Mouse (Mus musculus) neural tube, embryonic 15.5 days (tissue): ENCODE data around the gene Rbm3. TPM values are rescaled to one million over a fixed set of nuclear protein-coding genes. Genes with fewer than 3 reads are reported as not detected.
"Not testable (repeated sequence)": the region's sequence is repeated elsewhere in the genome, so short reads cannot be mapped to it uniquely, and the experiment has no call there.

Experiments used
- ATAC-seq: fragments of 200-750 bp; cut with Nextera tagmentation; 2 replicates; pipeline ENCODE4 v1.8.0; 2017; ENCODE audit warnings: mild to moderate bottlenecking, moderate TSS enrichment, moderate library complexity; ENCODE audit not compliant: low FRiP score
- H3K27ac ChIP-seq: fragments of 300-500 bp; sonication (generic); replicated peaks from 2 replicates; pipeline ENCODE4 v1.5.1; 2015; ENCODE audit warnings: mild to moderate bottlenecking, inconsistent platforms
- H3K27me3 ChIP-seq: fragments of 300-500 bp; sonication (generic); replicated peaks from 2 replicates; pipeline ENCODE4 v1.6.1; 2015; ENCODE audit warnings: inconsistent platforms
- H3K36me3 ChIP-seq: fragments of 300-500 bp; sonication (generic); 2 replicates; pipeline ENCODE4 v1.6.1; 2015; ENCODE audit warnings: inconsistent platforms
- H3K4me1 ChIP-seq: fragments of 300-500 bp; sonication (generic); 2 replicates; pipeline ENCODE4 v1.6.1; 2015; ENCODE audit warnings: inconsistent platforms
- H3K4me2 ChIP-seq: fragments of 300-500 bp; sonication (generic); 2 replicates; pipeline ENCODE4 v1.6.1; 2015; ENCODE audit warnings: inconsistent platforms, mild to moderate bottlenecking, moderate library complexity
- H3K4me3 ChIP-seq: fragments of 300-500 bp; sonication (generic); replicated peaks from 2 replicates; pipeline ENCODE4 v1.5.1; 2015; ENCODE audit warnings: mild to moderate bottlenecking, inconsistent platforms
- H3K9ac ChIP-seq: fragments of 300-500 bp; sonication (generic); replicated peaks from 2 replicates; pipeline ENCODE4 v1.6.1; 2015; ENCODE audit warnings: mild to moderate bottlenecking, inconsistent platforms
- H3K9me3 ChIP-seq: fragments of 300-500 bp; sonication (generic); replicated peaks from 2 replicates; pipeline ENCODE4 v1.6.1; 2016; ENCODE audit warnings: inconsistent platforms
- WGBS: fragments of 180-500 bp; shearing (Covaris S2); methylation state at CpG from one replicate; pipeline ENCODE4 v1.1.7; 2015; ENCODE audit warnings: mixed read lengths; 5-methylcytosine and 5-hydroxymethylcytosine counted together
- polyA plus RNA-seq: library from polyadenylated mRNA; unstranded; fragments of >200 nt; fragmentation: Nextera tagmentation; extraction: Ambion mirVana; gene quantifications from 2 replicates; pipeline ENCODE4 v1.2.1, GENCODE M21; 2015

Rbm3 gene
- polyA plus RNA-seq, 1 experiment from 2014 or later, result 309 TPM

DNA sequence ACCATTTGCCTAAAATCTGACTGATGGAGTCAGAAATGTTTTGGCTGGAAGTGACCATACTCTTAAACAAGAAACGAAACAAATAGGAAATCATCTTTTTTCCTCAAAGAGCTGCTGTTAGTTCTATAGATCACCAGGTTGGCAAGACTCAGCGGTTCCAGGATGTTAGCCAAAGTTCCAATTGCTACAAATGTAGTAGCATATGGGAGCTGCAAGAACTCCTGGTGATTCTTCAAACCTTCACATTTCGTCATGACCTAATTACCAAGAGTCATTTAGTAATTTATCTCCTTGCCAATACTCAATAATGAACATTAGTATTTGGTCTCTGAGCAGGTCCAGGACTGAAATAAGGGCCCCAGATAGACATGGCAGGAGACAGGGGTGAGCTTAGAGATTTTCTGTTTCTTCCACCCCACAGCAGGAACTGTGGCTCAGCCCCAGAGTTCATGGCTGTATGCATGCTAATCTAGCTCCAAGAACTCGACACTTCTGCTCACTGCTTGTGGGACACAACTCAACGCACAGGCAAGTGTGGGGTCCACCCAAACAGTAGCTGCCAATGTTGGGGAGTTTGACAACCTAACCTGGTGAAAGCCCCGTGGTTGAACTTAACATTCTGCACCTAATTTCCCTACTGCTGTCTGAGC, 21.7 kb downstream of the Rbm3 start:
- Histone ChIP-seq H3K36me3 (peaks cover 19% of the 10 kb centered on the region; the same call in 1 of the 2 replicates), H3K9me3 (no peaks in the 10 kb centered on the region), H3K4me3 (no peak overlapping the region), H3K27ac (no peak overlapping the region), H3K9ac (no peak overlapping the region), H3K4me2 (no peak overlapping the region), H3K4me1 (no peaks in the 10 kb centered on the region), H3K27me3 (no peaks in the 10 kb centered on the region)
- no peak for ATAC-seq
- WGBS, result 87% methylated on average over 6 of the region's 6 CpGs

DNA sequence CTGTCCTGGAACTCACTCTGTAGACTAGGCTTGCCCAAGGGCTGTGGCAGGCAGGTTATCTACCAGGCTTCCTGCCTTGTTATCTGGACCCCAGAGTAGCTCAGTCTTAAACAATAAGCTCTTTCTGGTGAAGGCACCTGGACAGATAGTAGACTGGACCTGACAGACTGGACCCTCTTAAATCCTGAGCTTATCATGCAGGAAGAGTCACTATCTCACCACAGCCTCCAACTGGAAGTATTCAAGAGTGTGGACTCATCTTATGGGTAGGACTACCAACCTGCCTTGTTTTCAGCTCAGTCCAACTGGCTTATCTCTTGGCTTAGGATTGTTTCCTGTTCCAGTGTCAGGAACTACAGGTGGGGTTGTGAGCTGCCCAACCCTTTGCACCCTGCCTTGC, 28.4 kb downstream of the Rbm3 start:
- no peak for ATAC-seq
- Histone ChIP-seq H3K27me3 (no peaks in the 10 kb centered on the region), H3K4me3 (no peak overlapping the region), H3K4me1 (no peaks in the 10 kb centered on the region), H3K9me3 (no peaks in the 10 kb centered on the region), H3K4me2 (no peak overlapping the region), H3K27ac (no peak overlapping the region), H3K36me3 (0 out of 2 replicates have a peak, but pooled peaks cover 2% of the 10 kb centered on the region), H3K9ac (no peak overlapping the region)

DNA sequence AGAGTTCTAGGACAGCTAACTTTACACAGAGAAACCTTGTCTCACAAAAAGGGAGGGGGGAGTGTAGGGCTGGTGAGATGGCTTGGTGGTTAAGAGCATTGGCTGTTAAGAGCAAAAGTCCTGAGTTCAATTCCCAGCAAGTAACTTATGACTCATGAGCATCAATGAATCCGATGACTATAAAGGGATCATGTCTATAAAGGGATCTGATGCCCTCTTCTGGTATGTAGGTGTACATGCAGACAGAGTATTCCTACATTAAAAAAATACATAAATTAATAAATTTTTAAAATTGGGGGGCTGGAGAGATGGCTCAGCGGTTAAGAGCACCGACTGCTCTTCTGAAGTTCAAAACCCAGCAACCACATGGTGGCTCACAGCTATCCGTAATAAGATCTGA, 30.4 kb downstream of the Rbm3 start:
- WGBS, result 84% methylated on average over 4 of the region's 4 CpGs

DNA sequence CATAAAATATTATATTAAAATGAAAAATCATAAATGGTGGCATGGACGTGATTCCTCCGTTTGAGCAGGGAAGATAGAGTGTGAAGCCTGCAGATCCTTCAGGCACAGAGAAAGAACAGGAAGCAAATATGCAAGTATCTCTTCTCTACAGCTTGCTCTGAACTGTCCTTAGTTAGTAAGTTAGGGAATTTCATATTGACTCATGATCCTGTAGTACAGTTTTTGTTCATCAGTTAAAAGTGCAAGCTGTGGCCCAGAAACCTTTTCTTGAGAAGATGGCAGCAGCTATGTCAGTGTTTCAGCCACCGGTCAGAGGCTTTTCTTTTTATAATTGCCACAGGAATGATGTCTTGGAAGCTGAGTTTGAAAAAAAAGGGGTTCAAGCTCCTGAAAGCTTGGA, 40.7 kb downstream of the Rbm3 start:
- no peaks in the 10 kb centered on the region for H3K27me3 ChIP-seq
- no peaks in the 10 kb centered on the region for H3K36me3 ChIP-seq
- no peaks in the 10 kb centered on the region for H3K9me3 ChIP-seq
- ATAC-seq, result no peak
- no peak overlapping the region for H3K9ac ChIP-seq
- peaks cover 5% of the 10 kb centered on the region; the same call in 1 of the 2 replicates for H3K4me1 ChIP-seq
- H3K4me2 ChIP-seq, result no peak overlapping the region
- no peak overlapping the region for H3K4me3 ChIP-seq
- 92% methylated on average over 3 of the region's 3 CpGs for WGBS
- no peak overlapping the region for H3K27ac ChIP-seq

More for the DNA sequence above, 30.4 kb downstream of the Rbm3 start:
- H3K9ac ChIP-seq, result no peak overlapping the region
- no peaks in the 10 kb centered on the region for H3K4me1 ChIP-seq
- H3K36me3 ChIP-seq, result no peaks in the 10 kb centered on the region
- no peak overlapping the region for H3K4me3 ChIP-seq
- H3K4me2 ChIP-seq, result no peak overlapping the region
- ATAC-seq, result no peak
- no peaks in the 10 kb centered on the region for H3K27me3 ChIP-seq
- no peaks in the 10 kb centered on the region for H3K9me3 ChIP-seq
- no peak overlapping the region for H3K27ac ChIP-seq

DNA sequence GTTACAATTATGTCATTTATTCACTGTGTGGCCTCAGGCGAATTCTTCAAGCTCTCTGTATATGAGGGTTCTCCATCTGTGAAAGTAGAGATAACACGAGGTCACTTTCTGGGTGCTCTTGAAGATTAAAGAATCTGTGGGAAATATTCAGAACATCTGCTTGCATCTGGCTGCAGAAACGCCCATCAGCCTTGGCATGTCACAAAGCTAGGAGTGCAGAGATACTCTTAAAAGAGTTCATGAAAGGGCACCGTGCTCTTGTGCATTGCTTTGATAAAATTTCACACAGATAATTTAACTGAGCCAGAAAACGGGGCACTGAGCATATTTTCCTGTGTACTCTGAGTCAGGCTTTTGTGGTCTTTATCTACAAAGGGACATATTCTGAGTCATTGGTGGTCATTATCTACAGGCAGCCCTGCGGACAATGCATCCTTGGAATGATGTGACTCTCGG, 43.4 kb downstream of the Rbm3 start:
- H3K4me2 ChIP-seq, result no peak overlapping the region

DNA sequence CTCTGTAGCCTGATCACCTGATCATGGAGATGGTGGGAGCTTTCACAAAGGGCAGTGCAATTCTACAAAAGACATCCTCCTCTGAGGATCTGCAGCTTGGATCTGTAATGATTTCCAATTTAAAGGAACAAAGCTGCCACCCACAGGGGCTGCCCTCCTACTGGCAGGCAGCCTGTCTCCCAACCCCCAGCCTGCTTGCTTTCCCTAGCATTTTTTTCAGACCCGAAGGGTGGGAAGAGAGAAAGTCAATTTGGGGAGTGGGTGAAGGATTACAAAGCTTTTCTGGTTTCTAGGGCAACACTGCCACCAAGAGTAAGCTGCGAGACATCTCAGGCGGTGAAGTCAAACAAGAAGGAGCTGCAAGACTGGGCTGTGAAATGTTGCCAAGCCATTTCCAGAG, 44.7 kb downstream of the Rbm3 start:
- peak overlapping the region; percentile 11; the same call in 1 of the 2 replicates for H3K4me2 ChIP-seq
- WGBS, result 31% methylated on average over 3 of the region's 3 CpGs

More for the DNA sequence above, 43.4 kb downstream of the Rbm3 start:
- H3K9me3 ChIP-seq, result no peaks in the 10 kb centered on the region
- no peak overlapping the region for H3K27ac ChIP-seq
- H3K27me3 ChIP-seq, result no peaks in the 10 kb centered on the region
- peaks cover 5% of the 10 kb centered on the region; the same call in 1 of the 2 replicates for H3K4me1 ChIP-seq
- H3K9ac ChIP-seq, result no peak overlapping the region
- no peak overlapping the region for H3K4me3 ChIP-seq
- H3K36me3 ChIP-seq, result no peaks in the 10 kb centered on the region
- WGBS, result 68% methylated on average over 7 of the region's 7 CpGs
- no peak for ATAC-seq

DNA sequence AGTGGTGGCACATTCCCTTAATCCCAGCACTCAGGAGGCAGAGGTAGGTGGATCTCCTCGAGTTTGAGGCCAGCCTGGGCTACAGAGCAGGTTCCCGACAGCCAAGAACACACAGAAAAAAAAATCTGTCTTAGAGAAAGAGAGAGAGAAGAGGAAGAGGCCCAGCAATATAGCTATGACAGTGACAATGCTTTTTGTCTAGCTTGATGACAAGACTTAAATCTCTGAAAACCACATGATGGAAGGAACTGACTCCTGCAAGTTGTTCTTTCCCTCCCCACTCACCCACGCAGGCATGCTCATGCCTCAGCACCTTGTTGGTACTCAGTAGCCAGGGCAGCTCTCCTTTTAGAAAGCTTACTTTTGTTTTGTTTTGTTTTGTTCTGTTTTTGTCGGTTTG, 46.2 kb downstream of the Rbm3 start:
- no peak for ATAC-seq
- Histone ChIP-seq H3K27me3 (no peaks in the 10 kb centered on the region), H3K36me3 (no peaks in the 10 kb centered on the region), H3K27ac (0 out of 2 replicates have a peak overlapping the region, but pooled peaks have one; percentile 84), H3K9me3 (no peaks in the 10 kb centered on the region), H3K4me1 (peaks cover 5% of the 10 kb centered on the region; the same call in 1 of the 2 replicates), H3K4me2 (no peak overlapping the region), H3K4me3 (no peak overlapping the region), H3K9ac (no peak overlapping the region)
- 64% methylated on average over 4 of the region's 4 CpGs for WGBS

More for the DNA sequence above, 44.7 kb downstream of the Rbm3 start:
- peaks cover 5% of the 10 kb centered on the region; the same call in 1 of the 2 replicates for H3K4me1 ChIP-seq
- H3K36me3 ChIP-seq, result no peaks in the 10 kb centered on the region
- H3K27ac ChIP-seq, result peak overlapping the region; percentile 84
- H3K4me3 ChIP-seq, result no peak overlapping the region
- H3K27me3 ChIP-seq, result no peaks in the 10 kb centered on the region
- H3K9me3 ChIP-seq, result no peaks in the 10 kb centered on the region
- peak; percentile 68 for ATAC-seq
- H3K9ac ChIP-seq, result no peak overlapping the region

DNA sequence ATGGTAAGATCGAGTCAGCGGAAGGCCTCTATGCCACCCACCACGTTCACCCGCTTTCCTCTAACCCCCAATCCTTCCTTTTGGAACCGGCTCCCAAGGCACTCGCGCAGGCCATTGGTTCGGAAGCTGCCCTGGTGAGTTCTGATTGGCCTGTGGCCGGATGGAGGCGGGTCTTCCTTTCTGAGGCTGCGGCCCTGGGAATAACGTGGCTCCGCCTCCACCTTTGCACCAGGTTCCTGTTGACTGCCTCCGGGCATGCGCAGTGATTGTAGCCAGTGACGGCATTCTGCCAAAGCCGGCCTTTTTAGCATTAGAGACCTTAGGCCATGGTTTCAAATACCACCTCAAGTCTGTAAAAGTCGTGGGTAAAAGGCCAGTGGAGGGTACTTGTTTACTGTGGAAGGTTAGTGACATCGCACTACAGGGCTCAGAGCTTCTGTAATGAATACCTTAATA, 48.9 kb downstream of the Rbm3 start:
- ATAC-seq, result peak; percentile 93
- Histone ChIP-seq H3K4me2 (peak overlapping the region; percentile 42), H3K27ac (peak overlapping the region; percentile 74), H3K9ac (no peak overlapping the region), H3K4me3 (peak overlapping the region; percentile 29), H3K4me1 (peaks cover 5% of the 10 kb centered on the region; the same call in 1 of the 2 replicates), H3K36me3 (no peaks in the 10 kb centered on the region), H3K9me3 (no peaks in the 10 kb centered on the region), H3K27me3 (no peaks in the 10 kb centered on the region)
- 14% methylated on average over 19 of the region's 19 CpGs for WGBS

DNA sequence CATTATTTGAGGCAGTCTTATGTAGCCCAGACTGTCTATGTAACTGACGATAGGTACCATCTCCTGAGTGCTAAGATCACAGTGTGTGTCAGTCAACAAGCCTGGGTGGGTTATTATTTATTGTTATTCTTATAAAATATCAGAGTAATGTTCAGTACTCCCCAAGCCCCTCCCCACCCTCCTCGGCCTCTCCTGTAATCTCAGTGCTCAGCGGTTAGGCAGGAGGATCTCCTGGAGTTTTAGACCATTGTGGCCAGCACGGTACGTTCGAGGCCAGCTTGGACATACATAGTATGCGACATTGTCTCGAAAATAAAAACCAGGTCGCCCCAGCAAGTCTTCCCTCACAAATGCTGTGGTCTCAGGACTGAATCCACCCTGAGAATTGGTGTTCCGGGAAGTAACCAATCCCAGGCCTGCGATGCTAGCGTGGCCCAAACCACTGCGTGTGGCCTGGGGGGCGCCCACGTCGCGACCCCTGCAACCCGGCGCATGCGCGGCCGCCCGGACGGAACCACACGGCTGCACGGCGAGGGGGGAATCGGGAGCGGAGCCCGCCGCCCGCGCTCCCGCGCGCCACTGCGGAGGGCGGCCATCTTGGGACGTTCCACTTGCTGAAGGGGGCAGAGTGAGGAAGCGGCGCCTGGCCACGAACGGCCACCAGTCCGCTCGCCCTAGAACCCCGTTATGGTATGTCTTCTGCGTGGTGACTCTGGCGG, 49.5 kb downstream of the Rbm3 start:
- H3K9ac ChIP-seq, H3K4me1 ChIP-seq, H3K36me3 ChIP-seq, H3K27me3 ChIP-seq, H3K9me3 ChIP-seq: not testable (repeated sequence)
- Histone ChIP-seq H3K4me3 (peak overlapping the region; percentile 29), H3K4me2 (peak overlapping the region; percentile 44), H3K27ac (peak overlapping the region; percentile 74)
- 13% methylated on average over 32 of the region's 48 CpGs for WGBS
- ATAC-seq, result peak; percentile 91

DNA sequence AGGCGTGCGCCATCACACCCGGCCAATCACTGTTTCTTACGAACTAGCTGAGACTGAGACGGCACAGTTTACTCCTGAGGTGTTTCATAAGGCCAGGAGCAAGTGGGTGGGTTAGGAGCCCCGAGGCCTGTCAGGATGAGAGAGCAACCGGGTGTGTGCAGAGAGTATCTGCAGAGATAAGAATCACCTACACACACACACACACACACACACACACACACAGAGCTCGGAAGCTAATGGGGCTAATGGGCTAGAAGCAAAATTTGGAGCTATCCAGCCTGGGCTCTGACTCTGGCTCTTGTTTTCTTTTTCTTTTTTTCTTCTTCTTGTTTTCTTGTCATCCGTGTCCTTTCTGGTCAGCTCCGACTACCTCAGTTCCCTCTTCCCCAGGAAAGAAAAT, 50.1 kb downstream of the Rbm3 start:
- no peaks in the 10 kb centered on the region for H3K36me3 ChIP-seq
- no peaks in the 10 kb centered on the region for H3K9me3 ChIP-seq
- no peak overlapping the region for H3K9ac ChIP-seq
- WGBS, result 86% methylated on average over 10 of the region's 10 CpGs
- H3K27me3 ChIP-seq, result no peaks in the 10 kb centered on the region
- H3K4me2 ChIP-seq, result peak overlapping the region; percentile 44
- H3K4me1 ChIP-seq, result 0 out of 2 replicates have a peak, but pooled peaks cover 2% of the 10 kb centered on the region
- peak overlapping the region; percentile 29 for H3K4me3 ChIP-seq
- 0 out of 2 replicates have a peak, but pooled peaks have one; percentile 0 for ATAC-seq
- H3K27ac ChIP-seq, result 0 out of 2 replicates have a peak overlapping the region, but pooled peaks have one; percentile 28

DNA sequence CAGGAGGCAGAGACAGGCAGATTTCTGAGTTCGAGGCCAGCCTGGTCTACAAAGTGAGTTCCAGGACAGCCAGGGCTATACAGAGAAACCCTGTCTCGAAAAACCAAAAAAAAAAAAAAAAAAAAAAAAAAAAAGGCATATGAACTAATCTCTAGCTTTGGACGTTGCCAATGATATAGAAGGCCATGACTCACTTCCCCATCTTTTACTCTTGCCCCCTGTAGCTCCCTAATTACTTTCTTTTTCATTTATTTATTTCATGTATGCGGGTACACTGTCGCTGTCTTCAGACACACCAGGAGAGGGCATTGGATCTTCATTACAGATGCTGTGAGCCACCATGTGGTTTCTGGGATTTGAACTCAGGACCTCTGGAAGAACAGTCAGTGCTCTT, 54.7 kb downstream of the Rbm3 start:
- WGBS, result 86% methylated on average over 4 of the region's 5 CpGs

More for the DNA sequence above, 54.7 kb downstream of the Rbm3 start:
- H3K4me3 ChIP-seq, ATAC-seq, H3K4me1 ChIP-seq, H3K4me2 ChIP-seq, H3K27ac ChIP-seq, H3K9me3 ChIP-seq, H3K9ac ChIP-seq, H3K27me3 ChIP-seq, H3K36me3 ChIP-seq: not testable (repeated sequence)
